Comparison of ENCODE assay signal across 8 mouse cellular contexts in genomic region chr9:66213386-66214032, GRCm38 (mm10). TPM values are rescaled to one million over a fixed set of nuclear protein-coding genes. Genes with fewer than 3 reads are reported as not detected.
DNase-seq lines count a peak whose midpoint lies in the region; ATAC-seq lines count a peak whose summit lies in the region.

No protein-coding gene starts in this region.

- peak; percentile 48 for DNase-seq in MN1 (ENCODE audit: low spot score)
- peak; percentile 74 for DNase-seq in c-Kit-negative CD71-positive TER-119-positive erythroid progenitor cells, embryonic 14.5 days (ENCODE audit: low read depth, low spot score)
- peak; percentile 65 for DNase-seq in large intestine, adult 2 months (ENCODE audit: low read depth, low spot score)
- no peak for DNase-seq in left cerebral cortex, adult 11 months (ENCODE audit: low spot score)
- no peak for DNase-seq in thymus, postnatal 36 days
- DNase-seq in cerebellum, adult 9-11 months: no peak

- H3K9me3 ChIP-seq in heart, embryonic 14.5 days (ENCODE audit: control insufficient read depth, low read length): no peaks in the 10 kb centered on the region

- no peak overlapping the region for H3K4me2 ChIP-seq in heart, embryonic 14.5 days (ENCODE audit: low read length)

- H3K27me3 ChIP-seq in heart, embryonic 14.5 days (ENCODE audit: control insufficient read depth, insufficient read depth, low read length): no peaks in the 10 kb centered on the region

- no peak overlapping the region for H3K4me3 ChIP-seq in heart, embryonic 14.5 days (ENCODE audit: control insufficient read depth in 1 of 2, insufficient read depth in 1 of 2, low read depth in 1 of 2, low read length in 2 of 2)

- ATAC-seq in heart, embryonic 14.5 days (ENCODE audit: insufficient number of reproducible peaks, insufficient read depth, low FRiP score, low read depth): peak; percentile 74; the same call in 1 of the 2 replicates
- ATAC-seq in megakaryocyte-erythroid progenitor cell, adult 5-6 weeks (replicated peaks; ENCODE audit: low FRiP score, low TSS enrichment, poor library complexity, severe bottlenecking): peak; percentile 89

- no peaks in the 10 kb centered on the region for H3K36me3 ChIP-seq in heart, embryonic 14.5 days (ENCODE audit: control insufficient read depth, insufficient read depth, low read length)

- H3K27ac ChIP-seq in heart, embryonic 14.5 days (replicated peaks in 1 of 2; ENCODE audit: control insufficient read depth in 1 of 2, insufficient read depth in 1 of 2, low read depth in 2 of 2, low read length in 2 of 2): peak overlapping the region; percentile 56 to 72

- peaks cover 36 to 52% of the 10 kb centered on the region in 2 experiments for H3K4me1 ChIP-seq in heart, embryonic 14.5 days (ENCODE audit: control insufficient read depth in 2 of 2, insufficient read depth in 2 of 2, low read length in 2 of 2)

- 9% methylated on average over 5 of the region's 5 CpGs for WGBS in heart, embryonic 14.5 days
- WGBS in large intestine, adult 2 months: 17% methylated on average over 5 of the region's 5 CpGs

- H3K9ac ChIP-seq in heart, embryonic 14.5 days (ENCODE audit: low read length): 0 out of 2 replicates have a peak overlapping the region, but pooled peaks have one; percentile 4

RNA-seq across cellular contexts. Expression of gene Dapk2, which starts 55.5 kb away (rescaled TPM):
- polyA plus RNA-seq in heart, embryonic 14.5 days (2014; fragmentation: Nextera tagmentation; extraction: Ambion mirVana): 4.8 and 5.7 TPM in 2 replicates
- 18.1 and 20.4 TPM in 2 replicates for polyA plus RNA-seq in large intestine, adult 2 months (2012; rRNA removed)
- total RNA-seq in megakaryocyte-erythroid progenitor cell, adult 5-6 weeks (2014; fragmentation: Nextera tagmentation): 9.2 and 11.0 TPM in 2 replicates
- total RNA-seq in megakaryocyte-erythroid progenitor cell, adult 5-6 weeks (2017): 5.2 and 10.3 TPM in 2 replicates

Comparison
In these comparisons a context has a peak if more than half of its experiments do, and no peak if none do; other contexts are left out.
1. DNase-seq: peak in MN1 (single experiment), c-Kit-negative CD71-positive TER-119-positive erythroid progenitor cells, embryonic 14.5 days (single experiment) and large intestine, adult 2 months (single experiment); none in left cerebral cortex, adult 11 months (single experiment), thymus, postnatal 36 days (0 of 2) and cerebellum, adult 9-11 months (single experiment).